Mouse (Mus musculus) heart, embryonic 14.5 days (tissue): Measurements from ENCODE around the gene Med27. TPM values are rescaled to one million over a fixed set of nuclear protein-coding genes. Genes with fewer than 3 reads are reported as not detected.

ENCODE experiments used
- ATAC-seq: fragments of 200-750 bp; cut with Nextera tagmentation; 2 replicates; pipeline ENCODE4 v1.8.0; 2017; ENCODE audit warnings: low read depth, moderate TSS enrichment; ENCODE audit not compliant: insufficient number of reproducible peaks, insufficient read depth, low FRiP score
- H3K27ac ChIP-seq, 2 experiments: fragments of 200-500 bp in 1 of 2; fragments of 300-500 bp in 1 of 2; sonication (generic) in 1 of 2; replicated peaks in 1 of 2; 2 replicates each; pipeline ENCODE4 v1.5.1; 2012 to 2014; ENCODE audit warnings: low read depth in 2 of 2, low read length in 2 of 2, control low read depth in 1 of 2, mild to moderate bottlenecking in 1 of 2, mixed read lengths in 1 of 2; ENCODE audit not compliant: control insufficient read depth in 1 of 2, insufficient read depth in 1 of 2
- H3K27me3 ChIP-seq: fragments of 300-500 bp; sonication (generic); 2 replicates; pipeline ENCODE4 v1.6.1; 2014; ENCODE audit warnings: mild to moderate bottlenecking, low read length, control low read depth; ENCODE audit not compliant: control insufficient read depth, insufficient read depth
- H3K36me3 ChIP-seq: fragments of 300-500 bp; sonication (generic); 2 replicates; pipeline ENCODE4 v1.6.1; 2014; ENCODE audit warnings: mild to moderate bottlenecking, control low read depth, low read length, mixed read lengths; ENCODE audit not compliant: control insufficient read depth, insufficient read depth
- H3K4me1 ChIP-seq, 2 experiments: fragments of 200-500 bp in 1 of 2; fragments of 300-500 bp in 1 of 2; sonication (generic) in 1 of 2; 2 replicates each; pipeline ENCODE4 v1.6.1; 2012 to 2014; ENCODE audit warnings: low read length in 2 of 2, control low read depth in 1 of 2, mixed read lengths in 1 of 2; ENCODE audit not compliant: control insufficient read depth in 2 of 2, insufficient read depth in 2 of 2
- H3K4me2 ChIP-seq: fragments of 300-500 bp; sonication (generic); 2 replicates; pipeline ENCODE4 v1.6.1; 2014; ENCODE audit warnings: mild to moderate bottlenecking, low read length
- H3K4me3 ChIP-seq, 2 experiments: fragments of 200-500 bp in 1 of 2; fragments of 300-500 bp in 1 of 2; sonication (generic) in 1 of 2; 2 replicates each; pipeline ENCODE4 v1.5.1; 2012 to 2014; ENCODE audit warnings: low read length in 2 of 2, mild to moderate bottlenecking in 2 of 2, control low read depth in 1 of 2, low read depth in 1 of 2, moderate library complexity in 1 of 2; ENCODE audit not compliant: control insufficient read depth in 1 of 2, insufficient read depth in 1 of 2
- H3K9ac ChIP-seq: fragments of 300-500 bp; sonication (generic); 2 replicates; pipeline ENCODE4 v1.6.1; 2014; ENCODE audit warnings: mild to moderate bottlenecking, low read length
- H3K9me3 ChIP-seq: fragments of 300-500 bp; sonication (generic); 2 replicates; pipeline ENCODE4 v1.6.1; 2016; ENCODE audit warnings: low read length, control low read depth; ENCODE audit not compliant: control insufficient read depth
- WGBS: fragments of 180-500 bp; shearing (Covaris S2); extraction: QIAGEN DNeasy Blood & Tissue Kit; methylation state at CpG from one replicate; pipeline ENCODE4 v1.1.7; 2014; 5-methylcytosine and 5-hydroxymethylcytosine counted together
- polyA plus RNA-seq: library from polyadenylated mRNA; unstranded; fragments of >200 nt; fragmentation: Nextera tagmentation; extraction: Ambion mirVana; gene quantifications from 2 replicates; pipeline ENCODE4 v1.2.1, GENCODE M21; 2014

Med27 gene
- polyA plus RNA-seq, 1 experiment from 2014 or later = 34.5 TPM

DNA sequence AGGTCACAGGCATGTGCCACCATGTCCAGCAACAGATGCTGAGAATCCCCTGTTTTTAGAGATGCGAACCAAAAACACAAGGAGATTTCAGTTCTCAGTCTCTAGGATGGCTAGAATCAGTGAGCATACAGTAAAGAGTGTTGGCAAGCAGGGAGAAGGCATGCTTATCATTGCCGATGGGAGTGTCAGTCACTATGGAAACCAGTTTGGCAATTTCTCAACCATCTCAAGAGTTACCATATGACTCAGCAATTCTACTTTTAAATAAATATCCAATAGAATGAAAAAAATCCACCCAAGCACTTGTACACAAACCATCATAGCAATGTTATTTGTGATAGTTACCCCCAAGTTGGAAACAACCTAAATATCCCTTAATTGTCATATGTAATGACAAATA, 22.2 kb upstream of the Med27 start:
- no peak overlapping the region for H3K9ac ChIP-seq
- H3K36me3 ChIP-seq = no peaks in the 10 kb centered on the region
- H3K4me1 ChIP-seq = no peaks in the 10 kb centered on the region
- H3K9me3 ChIP-seq = no peaks in the 10 kb centered on the region
- H3K4me3 ChIP-seq = no peak overlapping the region
- no peak overlapping the region for H3K4me2 ChIP-seq
- H3K27me3 ChIP-seq = no peaks in the 10 kb centered on the region
- H3K27ac ChIP-seq = no peak overlapping the region
- WGBS = 76% methylated on average over 2 of the region's 2 CpGs
- no peak for ATAC-seq

DNA sequence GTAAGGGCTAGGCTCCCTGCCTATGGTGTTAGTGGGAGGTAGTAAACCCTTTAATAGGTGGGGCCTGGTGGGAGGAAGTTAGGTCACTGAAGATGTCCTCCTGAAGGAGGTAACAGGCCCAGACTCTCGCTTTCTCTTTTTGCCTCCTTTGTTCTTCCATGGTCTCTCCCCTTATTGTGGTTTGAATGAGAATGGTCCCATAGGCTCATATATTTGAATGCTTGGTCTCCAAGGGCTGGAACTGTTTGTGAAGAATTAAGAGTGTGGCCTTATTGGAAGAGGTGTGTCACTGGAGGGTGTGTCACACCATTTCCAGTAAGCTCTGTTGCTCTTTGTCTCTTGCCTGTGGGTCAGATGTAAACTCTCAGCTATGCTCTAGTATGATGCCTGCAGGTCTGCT, 16.1 kb upstream of the Med27 start:
- Histone ChIP-seq H3K4me2 (no peak overlapping the region), H3K36me3 (no peaks in the 10 kb centered on the region), H3K4me3 (no peak overlapping the region), H3K27me3 (no peaks in the 10 kb centered on the region), H3K4me1 (no peaks in the 10 kb centered on the region), H3K9me3 (no peaks in the 10 kb centered on the region), H3K9ac (no peak overlapping the region), H3K27ac (no peak overlapping the region)
- ATAC-seq = no peak
- 72% methylated on average over 1 of the region's 1 CpGs for WGBS

DNA sequence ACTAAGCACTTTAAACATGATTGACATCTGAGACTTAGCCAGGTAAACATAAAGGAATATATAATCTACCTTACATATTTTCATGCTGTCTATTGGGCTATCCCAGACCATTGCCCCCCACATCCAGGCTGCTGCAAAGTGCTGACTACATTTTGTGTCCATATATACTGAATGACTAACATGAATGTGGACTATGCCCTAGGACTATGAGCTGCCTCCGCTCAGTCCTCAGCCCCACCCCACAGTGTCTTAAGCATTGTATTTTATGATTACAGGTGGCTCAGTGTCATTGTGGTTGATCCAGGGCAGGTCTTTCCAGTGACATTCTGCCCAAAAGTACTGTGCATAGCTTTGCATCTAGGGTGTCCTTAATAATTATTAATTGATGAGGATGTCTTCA, 8.2 kb upstream of the Med27 start:
- Histone ChIP-seq H3K4me2 (no peak overlapping the region), H3K4me1 (no peaks in the 10 kb centered on the region), H3K36me3 (no peaks in the 10 kb centered on the region), H3K9me3 (no peaks in the 10 kb centered on the region), H3K27me3 (no peaks in the 10 kb centered on the region; the same call in 1 of the 2 replicates), H3K27ac (no peak overlapping the region), H3K4me3 (no peak overlapping the region), H3K9ac (no peak overlapping the region)
- no peak for ATAC-seq
- 90% methylated on average over 1 of the region's 1 CpGs for WGBS

DNA sequence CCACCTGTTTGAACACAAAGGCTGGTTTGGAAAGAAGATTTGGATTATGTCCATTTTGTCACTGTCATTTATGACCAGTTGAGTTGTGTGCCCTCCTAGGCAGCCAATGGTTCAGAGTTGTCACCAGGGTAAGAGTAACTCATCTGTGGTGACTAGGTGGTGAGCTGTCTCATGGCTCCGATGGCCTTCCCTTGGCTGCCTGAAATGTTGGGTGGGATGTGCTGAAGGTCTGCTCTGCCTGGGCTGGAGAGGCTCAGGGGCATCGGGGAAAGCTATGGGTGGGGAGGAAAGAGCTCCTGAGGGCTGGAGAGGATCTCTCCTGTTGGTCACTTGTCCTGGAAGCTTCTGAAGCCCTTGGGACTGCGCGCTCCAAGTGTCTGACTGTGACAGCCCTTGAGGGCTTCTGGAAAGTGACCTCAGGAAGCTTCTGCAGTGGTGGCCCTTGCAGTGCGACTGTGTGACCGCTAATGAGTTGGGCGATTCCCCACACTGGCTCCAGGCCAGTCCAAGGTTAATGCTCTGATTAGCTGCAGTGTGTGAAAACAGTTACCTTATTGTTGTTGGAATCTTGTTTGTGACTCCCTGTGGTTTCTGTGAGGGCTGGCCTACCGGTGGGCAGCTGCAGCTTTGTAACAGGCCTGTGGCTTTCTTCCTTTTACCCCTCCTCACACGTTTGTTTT, 12.2 kb downstream of the Med27 start:
- Histone ChIP-seq H3K4me2 (no peak overlapping the region), H3K4me1 (peaks cover 7 to 10% of the 10 kb centered on the region in 2 experiments; a peak in 3 of 4 replicates), H3K9me3 (no peaks in the 10 kb centered on the region), H3K27me3 (no peaks in the 10 kb centered on the region), H3K4me3 (no peak overlapping the region), H3K27ac (no peak overlapping the region), H3K9ac (no peak overlapping the region; the same call in 1 of the 2 replicates), H3K36me3 (no peaks in the 10 kb centered on the region)
- 37% methylated on average over 9 of the region's 9 CpGs for WGBS
- ATAC-seq = no peak

DNA sequence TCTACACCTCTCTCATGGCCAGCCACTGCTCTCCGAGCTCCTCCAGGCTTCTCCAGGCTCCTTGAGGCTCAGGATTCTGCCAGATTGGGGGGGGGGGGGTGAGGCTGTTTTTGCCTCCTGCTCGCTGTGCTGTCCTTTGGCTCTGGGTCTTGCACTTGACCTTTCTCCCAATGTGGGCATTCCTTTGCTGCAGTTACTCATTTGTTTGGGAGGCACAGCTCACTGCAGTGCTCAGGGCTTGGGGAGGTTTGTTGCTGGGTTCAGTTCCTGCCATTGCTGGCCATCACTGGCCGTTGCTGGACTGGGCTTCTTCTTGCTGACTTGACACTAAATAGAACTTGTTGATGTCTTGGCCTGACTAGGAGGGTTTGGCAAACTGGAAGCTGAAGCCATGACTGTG, 14.3 kb downstream of the Med27 start:
- ATAC-seq = no peak
- H3K4me3 ChIP-seq = no peak overlapping the region
- no peaks in the 10 kb centered on the region for H3K9me3 ChIP-seq
- 79% methylated on average over 3 of the region's 3 CpGs for WGBS
- no peak overlapping the region for H3K27ac ChIP-seq
- H3K4me2 ChIP-seq = no peak overlapping the region
- H3K9ac ChIP-seq = no peak overlapping the region
- H3K36me3 ChIP-seq = no peaks in the 10 kb centered on the region
- H3K27me3 ChIP-seq = no peaks in the 10 kb centered on the region
- peaks cover 7 to 10% of the 10 kb centered on the region in 2 experiments; a peak in 3 of 4 replicates for H3K4me1 ChIP-seq

- Histone ChIP-seq H3K27ac (no peak overlapping the region), H3K4me1 (no peaks in the 10 kb centered on the region), H3K36me3 (no peaks in the 10 kb centered on the region), H3K4me2 (no peak overlapping the region), H3K4me3 (no peak overlapping the region), H3K27me3 (no peaks in the 10 kb centered on the region), H3K9me3 (no peaks in the 10 kb centered on the region), H3K9ac (no peak overlapping the region)
- ATAC-seq = no peak
- 79% methylated on average over 8 of the region's 8 CpGs for WGBS
Observed at GRCm38 (mm10) chr2:29365000-29365695, 18.5 kb downstream of the Med27 start.

DNA sequence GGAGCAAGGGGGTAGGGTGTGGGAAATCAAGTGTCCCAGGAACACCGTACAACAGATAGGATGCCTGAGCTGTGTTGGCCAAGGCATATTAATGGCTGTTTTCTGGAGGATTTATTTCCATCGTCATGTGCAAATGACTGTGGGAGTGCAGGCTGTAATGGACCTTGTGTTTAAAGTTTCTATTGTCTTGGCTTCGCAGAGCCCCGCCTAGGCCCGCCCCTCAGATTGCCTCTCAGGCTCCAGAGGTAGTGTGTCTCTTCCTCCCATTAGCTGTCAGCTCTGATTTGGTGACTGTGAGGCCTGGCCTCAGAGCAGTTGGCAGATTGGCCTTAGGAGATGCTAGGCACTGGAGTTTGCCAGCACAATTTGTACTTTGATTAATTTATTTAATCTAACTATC, 22.1 kb downstream of the Med27 start:
- Histone ChIP-seq H3K9me3 (no peaks in the 10 kb centered on the region), H3K27me3 (no peaks in the 10 kb centered on the region), H3K4me3 (no peak overlapping the region), H3K4me1 (no peaks in the 10 kb centered on the region), H3K4me2 (no peak overlapping the region), H3K9ac (no peak overlapping the region), H3K27ac (no peak overlapping the region), H3K36me3 (no peaks in the 10 kb centered on the region)
- ATAC-seq = no peak
- WGBS = 77% methylated on average over 5 of the region's 5 CpGs
